In genomic region chrX:13070206-13070572, GRCm38 (mm10) we compare ENCODE assay signal across 8 mouse cellular contexts. TPM values are rescaled to one million over a fixed set of nuclear protein-coding genes. Genes with fewer than 3 reads are reported as not detected.
DNase-seq lines count a peak whose midpoint lies in the region; ATAC-seq lines count a peak whose summit lies in the region.

No protein-coding gene starts in this region.

- 0 out of 2 replicates have a peak, but pooled peaks cover 2% of the 10 kb centered on the region for H3K4me1 ChIP-seq in kidney, embryonic 16.5 days (ENCODE audit: insufficient read depth, low read length)
- no peaks in the 10 kb centered on the region; the same call in 1 of the 2 replicates for H3K4me1 ChIP-seq in brown adipose tissue, adult 24 weeks (ENCODE audit: control insufficient read depth, insufficient read depth, insufficient read length, low read length)
- H3K4me1 ChIP-seq in hindbrain, embryonic 12.5 days: 0 out of 2 replicates have a peak, but pooled peaks cover 2% of the 10 kb centered on the region
- H3K4me1 ChIP-seq in midbrain, embryonic 14.5 days (ENCODE audit: control insufficient read depth, insufficient read depth, low read length): no peaks in the 10 kb centered on the region

- no peak for DNase-seq in kidney, adult 9 months
- no peak for DNase-seq in midbrain, embryonic 14.5 days
- no peak for DNase-seq in layer of hippocampus, postnatal 36 days
- no peak for DNase-seq in Muller cell, postnatal 12 days (ENCODE audit: inconsistent ontology term)
- no peak for DNase-seq in MN1 (ENCODE audit: low spot score)

- peak overlapping the region; percentile 50 for H3K4me2 ChIP-seq in kidney, embryonic 16.5 days (replicated peaks; ENCODE audit: low read depth, low read length)
- H3K4me2 ChIP-seq in hindbrain, embryonic 12.5 days (replicated peaks): peak overlapping the region; percentile 39
- H3K4me2 ChIP-seq in midbrain, embryonic 14.5 days (ENCODE audit: low read length): peak overlapping the region; percentile 49

- peak overlapping the region; percentile 44; the same call in 1 of the 2 replicates for H3K9ac ChIP-seq in kidney, embryonic 16.5 days (replicated peaks; ENCODE audit: low read length)
- H3K9ac ChIP-seq in hindbrain, embryonic 12.5 days: no peak overlapping the region
- H3K9ac ChIP-seq in midbrain, embryonic 14.5 days (replicated peaks; ENCODE audit: low read length): peak overlapping the region; percentile 43

- 32% methylated on average over 8 of the region's 8 CpGs for WGBS in kidney, embryonic 16.5 days
- WGBS in hindbrain, embryonic 12.5 days: 28% methylated on average over 8 of the region's 8 CpGs
- 32% methylated on average over 8 of the region's 8 CpGs for WGBS in midbrain, embryonic 14.5 days

- no peaks in the 10 kb centered on the region for H3K36me3 ChIP-seq in kidney, embryonic 16.5 days (ENCODE audit: insufficient read depth, low read length)
- no peaks in the 10 kb centered on the region for H3K36me3 ChIP-seq in hindbrain, embryonic 12.5 days
- no peaks in the 10 kb centered on the region for H3K36me3 ChIP-seq in midbrain, embryonic 14.5 days (ENCODE audit: control insufficient read depth, insufficient read depth, low read length)

- 0 out of 2 replicates have a peak, but pooled peaks cover 5% of the 10 kb centered on the region for H3K9me3 ChIP-seq in kidney, embryonic 16.5 days (ENCODE audit: low read length)
- no peaks in the 10 kb centered on the region for H3K9me3 ChIP-seq in hindbrain, embryonic 12.5 days (replicated peaks)
- H3K9me3 ChIP-seq in midbrain, embryonic 14.5 days (ENCODE audit: control insufficient read depth, low read length): no peaks in the 10 kb centered on the region

- peaks cover 4% of the 10 kb centered on the region for H3K27me3 ChIP-seq in kidney, embryonic 16.5 days (ENCODE audit: insufficient read depth, low read length)
- peaks cover 24% of the 10 kb centered on the region for H3K27me3 ChIP-seq in hindbrain, embryonic 12.5 days
- no peaks in the 10 kb centered on the region for H3K27me3 ChIP-seq in midbrain, embryonic 14.5 days (ENCODE audit: control insufficient read depth, insufficient read depth, low read length)

- peak overlapping the region; percentile 94 for H3K27ac ChIP-seq in kidney, embryonic 16.5 days (ENCODE audit: low read length)
- peak overlapping the region; percentile 99 for H3K27ac ChIP-seq in brown adipose tissue, adult 24 weeks (replicated peaks; ENCODE audit: low read depth, low read length)
- peak overlapping the region; percentile 95 for H3K27ac ChIP-seq in hindbrain, embryonic 12.5 days
- peak overlapping the region; percentile 95 for H3K27ac ChIP-seq in midbrain, embryonic 14.5 days (replicated peaks; ENCODE audit: low read depth, low read length)

- peak overlapping the region; percentile 74 for H3K4me3 ChIP-seq in kidney, embryonic 16.5 days (ENCODE audit: low read length)
- peak overlapping the region; percentile 82 for H3K4me3 ChIP-seq in brown adipose tissue, adult 24 weeks (ENCODE audit: insufficient read depth, low read depth, low read length)
- peak overlapping the region; percentile 72 for H3K4me3 ChIP-seq in hindbrain, embryonic 12.5 days
- peak overlapping the region; percentile 66 for H3K4me3 ChIP-seq in midbrain, embryonic 14.5 days (replicated peaks; ENCODE audit: low read depth, low read length)

- ATAC-seq in kidney, embryonic 16.5 days (ENCODE audit: low FRiP score, low TSS enrichment): no peak
- no peak for ATAC-seq in hindbrain, embryonic 12.5 days (ENCODE audit: low FRiP score)
- ATAC-seq in midbrain, embryonic 14.5 days (ENCODE audit: low FRiP score, low TSS enrichment): no peak

RNA-seq across cellular contexts. Expression of gene Usp9x, which starts 1.1 kb away (rescaled TPM):
- 28.5 and 31.3 TPM in 2 replicates for polyA plus RNA-seq in kidney, embryonic 16.5 days (2015; fragmentation: Nextera tagmentation; extraction: Ambion mirVana)
- 40.4 and 46.2 TPM in 2 replicates for polyA plus RNA-seq in brown adipose tissue, adult 24 weeks (2012; ENCODE audit: insufficient read depth, insufficient read length, missing spikeins)
- 65.9 and 71.3 TPM in 2 replicates for polyA plus RNA-seq in hindbrain, embryonic 12.5 days (2016; fragmentation: Nextera tagmentation; extraction: Ambion mirVana)
- polyA plus RNA-seq in midbrain, embryonic 14.5 days (2014; fragmentation: Nextera tagmentation; extraction: Ambion mirVana): 89.4 and 119 TPM in 2 replicates
- 100 to 1,000 TPM; 222 to 240 TPM for total RNA-seq in layer of hippocampus, postnatal 36 days (2021)
